Mouse (Mus musculus): Measurements from ENCODE around the gene Gatd1.
"Not testable (repeated sequence)": the region's sequence is repeated elsewhere in the genome, so short reads cannot be mapped to it uniquely, and the experiment has no call there.

Gene Gatd1

DNA sequence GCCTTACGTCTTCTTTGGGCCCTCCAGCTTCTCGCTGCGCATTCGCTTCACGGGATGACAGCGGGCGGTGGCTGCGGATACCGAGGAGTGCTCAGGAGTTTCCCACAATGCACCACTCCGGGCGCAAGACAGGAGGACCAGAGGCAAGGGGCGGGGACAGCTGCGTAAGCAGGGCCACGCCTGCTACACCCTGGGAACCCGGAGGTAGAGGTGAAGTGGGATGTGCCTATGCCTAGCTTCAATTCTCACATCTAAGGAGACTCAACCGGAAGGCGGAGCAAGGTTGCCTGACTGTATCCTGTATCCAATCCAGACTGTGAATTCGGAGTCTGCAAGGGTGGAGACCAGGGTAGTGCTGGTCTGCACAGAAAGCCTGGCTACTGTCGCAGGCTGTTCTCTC, 15.4 kb upstream of the Gatd1 start, which contains the start of gene Cend1:
Gene Cend1 (minus strand): TSS at position 182 of the 400 bp plus-strand sequence.
- DNase-seq (ENCODE audit: low spot score in 2 of 2), result peak; percentile 85 to 86

DNA sequence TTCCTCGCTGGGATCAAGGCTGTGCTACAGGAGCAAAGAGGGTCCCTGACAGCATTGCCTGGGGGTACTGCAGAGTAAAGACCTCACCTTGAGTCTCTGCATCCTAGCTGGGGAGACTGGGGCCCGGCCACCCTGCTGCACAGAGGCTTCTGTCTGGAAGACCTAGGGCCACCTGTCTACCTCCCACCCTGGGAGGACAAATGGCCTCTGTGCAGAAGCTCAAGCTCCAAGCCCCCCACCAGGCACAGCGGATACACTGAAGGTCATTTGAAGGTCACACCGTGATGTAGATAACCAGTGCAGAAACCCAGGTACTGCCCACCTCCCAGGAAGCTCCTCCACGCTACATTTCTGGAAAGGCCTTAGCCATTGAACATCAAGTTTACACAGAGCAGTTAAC, 14.8 kb upstream of the Gatd1 start:
- peak in 1 of 2 experiments; percentile 19 for DNase-seq (ENCODE audit: low spot score in 2 of 2)

DNA sequence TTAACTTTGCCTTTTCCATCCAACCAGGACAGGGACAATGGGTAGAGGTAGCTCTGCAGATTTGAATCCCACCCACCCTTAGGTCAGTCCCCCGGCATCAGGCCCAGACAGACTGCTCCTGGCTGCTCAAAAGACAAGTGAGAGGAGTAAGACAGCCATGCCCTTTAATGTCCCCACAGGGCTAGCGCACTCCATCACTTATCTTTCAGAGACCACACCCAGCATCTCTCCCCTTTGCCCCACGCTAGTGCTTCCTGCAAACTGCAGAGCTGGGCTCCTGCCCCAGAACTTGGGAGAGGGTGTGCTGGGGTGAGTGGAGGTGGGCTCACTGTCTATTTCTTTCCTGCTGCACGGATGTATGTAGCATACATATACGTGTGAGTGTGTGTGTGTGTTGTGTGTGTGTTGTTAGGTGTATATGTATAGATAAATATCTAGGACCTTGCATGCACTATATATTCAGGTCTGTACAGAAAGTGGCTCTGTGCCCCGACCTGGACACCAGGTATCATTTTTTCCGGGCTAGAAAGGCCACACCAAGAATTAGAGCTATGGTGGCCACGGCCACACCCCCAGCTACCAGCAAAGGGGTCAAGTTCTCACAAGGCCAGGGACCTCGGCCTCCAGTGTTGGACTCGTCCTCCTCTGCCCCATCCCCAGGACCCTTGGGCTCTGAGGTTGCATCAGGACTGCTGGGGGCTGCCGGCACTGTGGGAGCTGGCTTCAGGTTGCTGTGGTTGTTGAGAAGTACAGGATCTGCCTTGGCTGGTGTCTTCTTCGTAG, 13.2 kb upstream of the Gatd1 start:
- no peak for DNase-seq (ENCODE audit: low spot score in 2 of 2)

DNA sequence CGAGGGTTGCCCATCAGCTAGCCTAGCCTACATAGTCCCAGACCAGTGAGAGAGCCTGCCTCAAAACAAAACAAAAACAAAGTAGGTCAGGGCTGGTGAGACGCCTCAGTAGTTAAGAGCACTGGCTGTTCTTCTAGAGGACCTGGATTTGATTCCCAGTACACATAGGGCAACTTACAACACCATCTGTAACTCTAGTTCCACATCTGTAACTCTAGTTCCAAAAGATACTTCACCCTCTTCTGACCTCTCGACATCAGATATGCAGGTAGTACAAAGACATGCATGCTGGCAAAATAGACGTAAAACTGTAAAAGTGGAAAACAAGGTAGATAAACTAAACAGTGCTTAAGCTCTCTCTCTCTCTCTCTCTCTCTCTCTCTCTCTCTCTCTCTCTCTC, 9.9 kb upstream of the Gatd1 start:
- DNase-seq (ENCODE audit: low spot score in 2 of 2), result no peak

DNA sequence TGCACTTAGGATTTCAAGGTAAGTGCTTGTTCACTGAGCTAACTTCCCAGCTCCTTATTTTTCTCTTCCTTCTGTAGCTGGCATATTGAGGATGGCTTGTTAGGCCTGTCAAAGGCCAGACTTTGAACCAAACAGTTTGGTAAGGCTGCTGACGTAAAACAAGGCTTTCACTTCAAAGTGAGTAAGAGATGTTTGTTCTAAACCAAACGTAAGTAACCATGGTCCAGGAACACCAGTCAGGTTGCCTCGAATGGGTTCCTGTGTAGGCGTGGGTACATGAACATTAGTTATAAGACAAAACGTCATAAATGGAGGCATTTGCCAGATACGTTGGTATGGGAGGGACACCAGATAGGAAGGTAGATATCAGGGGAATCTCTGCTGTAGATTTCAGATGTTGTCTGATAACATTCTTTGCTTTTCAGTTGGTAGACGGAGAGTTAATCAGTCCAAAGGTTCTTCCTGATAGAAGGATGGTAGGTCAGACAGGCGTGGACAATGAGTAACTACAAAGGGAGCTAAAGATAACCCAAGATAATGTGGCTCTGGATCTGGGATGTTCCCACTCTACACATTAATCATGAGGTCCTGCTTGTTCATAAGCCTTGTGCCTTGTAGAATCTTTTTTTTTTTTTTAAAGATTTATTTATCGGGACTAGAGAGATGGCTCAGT, 6.2 kb upstream of the Gatd1 start:
- DNase-seq (ENCODE audit: low spot score in 2 of 2), result no peak

DNA sequence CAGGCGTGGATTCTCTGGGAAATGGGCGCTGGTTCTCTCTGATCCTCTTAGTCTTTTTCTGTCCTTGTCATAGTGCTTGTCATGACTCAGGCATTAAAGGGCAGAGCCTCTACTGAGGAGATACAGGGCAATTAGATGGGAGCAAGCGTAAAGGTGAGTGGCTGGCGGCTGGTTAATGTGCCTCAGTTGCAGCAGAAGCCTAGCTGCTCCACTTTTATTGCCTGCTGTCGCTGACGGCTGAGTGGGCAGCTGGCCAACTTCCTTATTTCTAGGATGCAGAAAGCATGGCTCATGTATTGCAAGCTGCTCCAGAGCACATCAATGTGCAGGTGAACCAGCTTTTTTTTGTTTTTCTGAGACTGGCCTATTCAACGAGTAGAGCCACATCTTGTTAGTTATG, 5.0 kb upstream of the Gatd1 start:
- peak in 1 of 2 experiments; percentile 24 for DNase-seq (ENCODE audit: low spot score in 2 of 2)

DNA sequence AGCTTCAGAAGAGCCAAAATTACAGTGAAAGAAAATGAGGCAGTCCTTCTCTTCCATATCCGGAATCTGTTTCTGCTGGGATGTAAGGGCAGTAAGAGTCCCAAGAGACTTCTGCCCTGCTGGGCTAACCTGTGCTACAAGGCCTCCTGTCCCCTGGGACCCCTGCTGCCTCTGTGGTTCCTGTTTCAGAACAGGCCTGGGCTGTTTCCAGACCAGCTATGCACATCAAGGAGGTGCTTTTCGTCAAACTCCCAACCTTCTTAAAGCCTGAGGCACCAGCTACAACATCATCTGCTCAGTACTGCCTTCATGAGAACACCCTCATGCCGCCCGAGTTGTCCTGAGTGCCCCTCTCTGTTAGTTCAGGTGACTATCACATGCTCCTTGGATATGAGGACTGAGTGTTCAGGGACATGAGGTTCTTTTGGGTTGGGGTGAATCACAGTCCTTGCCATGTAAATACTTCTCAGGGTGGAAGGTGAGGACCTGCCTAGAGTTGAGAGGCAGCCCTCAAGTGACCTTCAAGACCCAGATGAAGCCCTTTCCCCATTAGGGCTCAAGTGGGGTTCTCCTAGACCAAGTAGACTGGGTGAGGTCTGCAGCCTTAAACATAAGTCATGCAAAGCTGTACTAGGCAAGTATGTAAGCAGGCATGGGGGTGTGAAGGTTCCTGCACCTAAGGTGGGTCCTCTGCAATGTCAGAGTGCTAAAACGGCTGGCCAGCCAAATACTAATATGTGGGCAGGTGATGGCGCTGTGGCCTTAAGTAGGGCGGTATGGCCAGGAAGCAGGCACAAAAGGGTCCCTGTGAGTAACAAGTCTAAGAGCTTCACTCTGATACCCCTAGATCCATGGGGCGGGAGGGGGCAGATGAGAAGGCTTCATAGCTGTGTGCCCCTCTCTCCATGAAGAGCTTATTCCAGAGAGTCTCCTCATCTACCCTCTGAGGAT, 4.1 kb upstream of the Gatd1 start:
- no peak for DNase-seq (ENCODE audit: low spot score in 2 of 2)

DNA sequence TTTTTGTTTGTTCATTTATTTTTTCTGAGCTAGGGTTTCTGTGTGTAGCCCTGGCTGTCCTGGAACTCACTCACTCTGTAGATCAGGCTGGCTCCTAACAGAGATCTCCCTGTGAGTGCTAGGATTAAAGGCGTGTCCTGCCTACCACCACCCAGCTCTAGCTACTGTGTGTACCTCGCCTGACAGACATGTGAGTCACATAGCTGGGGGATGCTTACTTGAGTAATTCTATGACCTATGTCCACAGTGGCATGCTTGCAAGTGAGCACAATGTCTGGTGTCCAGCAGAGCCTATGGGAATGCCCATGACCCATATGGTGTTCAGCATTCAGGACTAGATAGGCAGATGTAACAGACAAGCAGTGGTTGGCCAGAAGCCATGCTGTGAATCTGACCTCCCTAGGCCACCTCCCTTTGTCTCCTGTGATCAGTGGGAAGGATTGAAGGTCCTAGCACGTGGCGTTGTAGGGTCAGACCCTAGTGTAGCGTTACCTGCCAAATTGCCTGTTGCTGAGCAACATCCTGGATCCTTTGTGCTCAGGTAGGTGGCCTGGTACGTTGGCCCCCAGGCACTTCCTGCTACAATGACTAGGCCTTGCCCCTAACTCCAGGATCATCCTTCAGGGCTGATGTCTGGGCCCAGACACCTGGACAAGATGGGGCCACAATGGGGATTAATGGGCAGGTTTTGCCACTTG, 2.4 kb upstream of the Gatd1 start:
- no peak for DNase-seq (ENCODE audit: low spot score in 2 of 2)

DNA sequence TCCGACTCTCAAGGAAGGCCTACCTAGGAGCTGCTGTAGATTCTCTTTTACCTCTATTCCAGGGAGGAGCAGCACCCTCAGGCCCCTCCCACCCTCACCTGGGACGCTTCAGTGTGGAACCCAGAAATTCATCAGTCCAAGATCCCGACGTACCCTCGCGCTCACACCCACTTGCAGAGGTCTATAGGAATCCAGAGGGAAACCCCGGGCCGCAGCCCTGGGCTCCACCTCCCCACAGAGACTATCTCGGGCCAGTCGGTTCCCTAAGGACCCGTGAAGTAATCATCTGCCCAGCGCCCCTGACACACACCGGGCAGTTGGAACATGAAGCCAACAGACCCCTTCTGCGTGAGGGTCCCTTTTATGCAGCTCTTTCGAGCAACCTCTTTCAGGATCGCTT, 605 bp downstream of the Gatd1 start:
- DNase-seq (ENCODE audit: low spot score in 2 of 2), result peak in 1 of 2 experiments; percentile 26

DNA sequence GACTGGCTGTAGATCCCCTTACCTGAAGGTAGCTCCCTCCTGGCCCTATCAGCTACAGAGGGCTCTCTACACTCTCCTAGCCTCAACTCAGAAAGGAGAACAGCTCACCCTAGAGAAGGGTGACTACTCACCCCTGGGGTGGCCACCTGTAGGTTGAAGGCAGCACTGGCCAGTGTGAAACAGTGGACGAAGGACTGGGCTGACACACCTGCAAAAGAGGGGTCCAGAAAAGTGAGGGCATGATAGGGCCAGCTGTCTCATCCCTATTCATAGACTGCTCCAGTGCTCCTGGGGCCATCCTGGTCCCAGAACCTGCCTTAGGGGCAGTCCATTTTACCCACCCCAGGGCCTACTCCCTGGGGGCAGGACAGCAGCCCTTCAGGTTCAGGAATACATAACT, 2.3 kb downstream of the Gatd1 start:
- DNase-seq (ENCODE audit: low spot score in 2 of 2), result no peak

DNA sequence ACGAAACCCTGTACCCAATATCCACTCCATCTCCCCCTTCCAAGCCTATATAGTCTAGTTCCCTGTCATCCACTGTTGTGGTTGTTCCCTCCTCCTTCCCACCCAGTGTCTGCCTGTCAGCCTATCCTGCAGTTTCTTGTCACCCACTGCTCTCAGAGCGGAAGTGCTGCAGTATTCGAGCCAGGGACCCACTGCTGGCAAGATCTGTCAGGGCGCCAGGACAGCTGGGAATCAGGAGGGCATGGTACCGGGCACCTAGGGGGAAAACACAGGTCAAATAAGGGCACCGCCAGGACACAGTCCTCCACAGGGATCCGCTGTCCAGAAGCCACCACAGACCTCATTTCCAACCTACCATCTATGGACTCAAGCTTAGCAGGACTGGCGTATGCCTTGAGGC, 3.3 kb downstream of the Gatd1 start:
- DNase-seq (ENCODE audit: low spot score in 2 of 2), result no peak

DNA sequence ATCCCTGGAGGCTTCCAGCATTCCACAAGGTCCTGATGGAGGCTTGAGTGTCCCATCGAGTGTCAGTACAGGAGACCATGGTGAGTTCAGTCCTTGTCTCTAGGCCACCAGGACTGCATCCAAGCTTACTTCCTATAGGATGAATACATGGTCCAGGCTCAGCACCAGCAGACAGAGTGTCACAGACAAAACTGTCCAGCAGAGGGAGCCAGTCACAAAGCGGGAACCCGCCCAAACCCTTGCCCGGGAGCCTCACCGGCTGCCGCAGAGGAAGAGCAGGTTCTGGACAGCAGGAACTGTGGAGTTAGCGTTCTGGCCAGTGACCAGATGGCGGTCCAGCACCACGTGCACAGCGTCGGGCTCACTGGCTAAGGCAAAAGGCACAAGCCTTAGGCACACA, 5.1 kb downstream of the Gatd1 start:
- peak in 1 of 2 experiments; percentile 79 for DNase-seq (ENCODE audit: low spot score in 2 of 2)

DNA sequence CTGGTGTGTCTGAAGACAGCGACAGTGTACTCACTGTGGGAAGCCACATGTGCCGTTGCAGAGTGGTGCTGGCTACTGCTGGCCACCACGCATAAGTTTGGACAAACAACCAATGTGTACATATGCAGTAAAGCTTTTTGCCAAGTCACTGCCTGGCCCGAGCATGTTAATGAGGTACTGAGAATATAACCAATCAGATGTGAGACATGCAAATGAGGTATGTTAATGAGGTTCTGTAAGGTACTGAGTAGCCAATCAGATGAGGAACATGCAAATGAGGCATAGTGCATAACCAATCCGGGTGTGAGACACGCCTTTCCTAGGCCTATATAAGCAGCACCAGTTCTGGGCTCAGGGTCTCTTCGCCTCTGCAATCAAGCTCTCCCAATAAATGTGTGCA, 6.3 kb downstream of the Gatd1 start:
- DNase-seq (ENCODE audit: low spot score in 2 of 2), result not testable (repeated sequence)

DNA sequence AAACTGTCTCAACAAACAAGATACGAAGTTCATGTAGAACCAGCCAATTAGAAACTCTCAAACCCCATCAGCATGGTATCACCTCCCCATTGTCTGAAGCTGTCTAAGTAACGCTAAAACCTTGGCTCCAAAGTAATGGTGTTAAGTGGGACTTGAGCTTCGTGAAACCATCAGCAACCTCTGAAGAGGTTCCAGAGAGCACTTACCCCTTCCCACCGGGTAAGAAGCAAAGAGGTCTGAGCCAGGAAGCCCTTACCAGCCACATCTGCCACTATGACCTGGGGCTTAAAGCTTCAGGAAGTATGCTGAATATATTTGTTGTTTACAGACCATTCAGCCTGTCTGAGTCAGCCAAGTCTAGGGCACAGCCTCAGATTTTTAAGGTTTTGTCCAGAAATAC, 8.5 kb downstream of the Gatd1 start:
- DNase-seq (ENCODE audit: low spot score in 2 of 2), result no peak

DNA sequence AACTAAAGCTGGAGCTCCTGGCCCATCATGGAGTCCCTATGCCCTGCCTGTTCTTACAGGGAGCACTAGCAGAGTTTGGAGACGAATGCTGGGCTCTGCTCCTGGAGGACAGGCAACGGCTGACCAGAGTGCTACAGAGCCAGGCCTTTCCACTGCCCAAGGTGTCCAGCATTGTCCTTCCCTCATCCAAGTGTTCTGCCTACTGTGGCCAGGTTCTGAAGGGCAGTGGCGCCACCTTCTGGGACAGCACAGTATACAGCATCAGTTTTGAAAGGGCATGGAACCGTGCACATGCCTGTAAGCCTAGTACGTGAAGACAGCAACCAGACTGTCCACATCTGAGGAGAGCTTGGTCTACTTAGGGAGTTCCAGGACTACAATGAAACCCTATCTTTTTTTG, 10.6 kb downstream of the Gatd1 start:
- peak in 1 of 2 experiments; percentile 32 for DNase-seq (ENCODE audit: low spot score in 2 of 2)

DNA sequence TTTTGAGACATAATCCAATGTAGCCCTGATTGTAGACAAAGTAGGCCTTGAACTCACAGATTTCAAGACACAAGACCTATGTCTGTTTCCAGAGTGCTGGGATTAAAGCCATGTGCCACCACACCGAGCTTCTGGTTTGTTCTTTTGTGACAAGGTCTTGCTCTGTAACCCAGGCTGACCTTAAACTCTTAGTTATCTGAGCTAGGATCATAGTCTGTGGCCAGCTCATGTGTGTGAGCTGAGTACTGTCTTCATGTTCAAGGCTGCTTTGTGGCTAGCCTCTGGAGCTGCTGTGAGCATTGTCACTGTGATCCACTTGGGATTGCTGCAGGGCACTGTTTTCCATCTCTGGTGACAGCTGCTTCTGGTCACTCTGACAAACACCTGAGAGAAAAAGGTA, 18.6 kb downstream of the Gatd1 start:
- DNase-seq (ENCODE audit: low spot score in 2 of 2), result no peak

DNA sequence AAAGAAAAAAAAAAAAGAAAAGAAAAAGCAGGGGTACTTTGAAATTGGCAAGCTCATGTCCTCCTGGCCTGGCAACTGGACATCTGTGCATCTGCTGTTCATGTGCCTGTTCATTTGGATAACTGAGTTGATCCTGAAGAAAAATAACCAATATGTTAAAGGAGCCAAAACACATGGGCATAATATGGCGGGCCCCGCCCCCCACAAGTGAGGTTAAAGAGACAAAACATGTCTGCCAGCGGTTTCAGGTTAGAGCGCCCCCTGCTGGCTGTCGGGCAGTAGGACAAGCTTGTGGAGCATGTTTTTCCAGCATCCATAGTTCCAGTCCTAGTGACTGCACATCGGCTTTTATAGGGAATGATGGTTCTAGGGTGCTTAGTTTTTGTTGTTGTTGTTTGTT, 19.2 kb downstream of the Gatd1 start:
- peak in 1 of 2 experiments; percentile 56 for DNase-seq (ENCODE audit: low spot score in 2 of 2)

DNA sequence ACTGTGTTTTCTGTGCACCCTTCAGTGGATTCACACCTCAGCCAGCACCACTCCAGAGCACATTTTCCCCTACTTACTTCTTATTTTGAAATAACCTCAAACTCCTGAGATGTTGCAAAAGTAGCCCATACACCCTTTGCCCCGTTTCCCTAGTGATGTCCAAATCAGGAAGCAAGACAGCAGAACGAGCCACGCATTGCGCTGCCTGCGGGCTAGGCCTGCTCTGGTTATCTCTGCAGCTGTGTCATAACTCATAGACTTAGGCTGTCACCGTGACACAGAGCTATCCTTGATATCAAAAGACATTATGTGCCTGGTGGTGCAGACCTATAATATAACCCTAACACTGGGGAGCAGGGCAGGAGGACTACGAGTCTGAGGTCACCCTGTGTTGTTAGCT, 19.8 kb downstream of the Gatd1 start:
- no peak for DNase-seq (ENCODE audit: low spot score in 2 of 2)

DNA sequence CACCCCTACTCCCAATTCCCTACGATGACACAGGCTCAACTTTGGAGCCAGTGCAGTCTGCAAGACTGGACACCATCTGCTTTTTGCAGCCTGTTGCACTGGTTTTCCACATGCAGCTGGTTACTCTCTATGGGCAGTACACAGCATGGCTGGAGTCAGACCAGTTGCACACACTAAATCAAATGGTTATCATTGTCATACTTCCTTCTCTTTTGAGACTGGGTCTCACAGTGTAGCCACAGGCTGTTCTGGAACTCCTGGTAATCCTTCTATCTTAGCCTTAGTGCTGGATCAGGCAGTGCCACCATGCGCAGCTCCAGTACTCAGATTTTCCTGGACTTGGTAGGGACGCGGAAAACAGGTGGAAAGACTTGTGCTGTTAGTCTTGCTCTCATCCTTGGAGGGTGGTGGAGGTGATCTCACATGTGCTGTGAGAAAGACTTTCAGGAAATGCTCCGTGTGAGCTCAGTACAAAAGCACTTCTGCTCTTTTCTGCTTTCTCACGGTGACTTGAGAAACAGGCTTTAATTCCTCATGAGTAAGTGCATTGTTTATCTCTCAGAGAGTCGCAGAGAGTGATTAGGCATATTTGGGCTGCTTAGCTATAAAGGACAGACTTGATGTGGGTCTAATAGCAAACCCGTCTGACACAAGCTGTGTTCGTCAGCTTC, 21.2 kb downstream of the Gatd1 start:
- DNase-seq (ENCODE audit: low spot score in 2 of 2), result no peak

DNA sequence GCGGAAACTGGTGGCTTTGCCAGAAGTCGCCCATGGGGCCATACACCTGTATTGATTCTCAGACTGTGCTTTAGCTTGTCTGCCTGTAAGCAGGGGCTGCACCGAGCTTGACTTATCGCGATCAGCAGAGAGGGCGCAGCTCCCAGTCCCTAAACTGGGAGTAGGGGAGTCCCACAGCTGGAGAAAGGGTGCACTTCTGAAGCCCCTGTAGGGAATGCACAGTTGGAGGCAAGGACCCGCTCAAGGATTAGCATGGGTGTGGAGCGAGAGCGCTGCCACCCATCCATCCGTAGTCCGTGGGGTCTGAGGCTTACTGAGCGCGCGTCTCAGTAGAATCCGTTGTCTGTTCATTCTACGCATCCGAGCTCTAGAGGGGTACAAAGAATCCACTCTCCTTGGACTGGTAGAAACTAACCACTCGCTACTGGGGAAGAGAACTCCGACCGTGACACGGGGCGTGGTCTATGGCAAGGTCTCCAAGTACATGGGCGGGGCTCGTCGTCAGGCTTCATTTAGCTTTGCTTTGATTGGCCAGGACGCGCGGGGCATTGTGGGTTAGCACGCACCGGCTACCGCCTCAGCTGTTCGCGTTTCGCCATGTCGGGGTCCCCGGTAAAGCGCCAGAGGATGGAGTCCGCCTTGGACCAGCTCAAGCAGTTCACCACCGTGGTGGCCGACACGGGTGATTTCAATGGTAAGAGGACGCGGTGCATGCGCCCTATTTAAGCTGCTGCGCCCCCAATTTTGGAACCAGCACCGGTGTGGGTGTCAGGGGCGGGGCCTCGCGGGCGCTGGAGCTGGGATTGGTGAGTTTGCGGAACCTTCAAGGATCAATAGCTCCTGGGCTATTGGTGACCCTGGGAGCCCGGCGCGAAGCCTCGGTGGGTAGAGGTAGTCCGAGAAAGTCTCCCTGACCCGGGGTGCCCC, 22.0 kb downstream of the Gatd1 start, which contains the start of gene Taldo1:
Gene Taldo1 (plus strand): TSS at position 575 of the 927 bp plus-strand sequence.
- DNase-seq (ENCODE audit: low spot score in 2 of 2), result peak; percentile 90 to 93
